Mouse (Mus musculus) B cell, adult 67 days (primary cell): Measurements from ENCODE around the gene Olfr912. TPM values are rescaled to one million over a fixed set of nuclear protein-coding genes. Genes with fewer than 3 reads are reported as not detected.

Experiments
- total RNA-seq, 2 experiments: library from RNA; stranded (reverse); gene quantifications; 4 replicates each; pipeline ENCODE4 v1.2.4; 2023

The Olfr912 gene
- not detected for total RNA-seq

GRCm38 (mm10) chr9:38579878-38580277, at the start of gene Olfr912:
TSS of gene Olfr912 (plus strand) at chr9:38580178.

GRCm38 (mm10) chr9:38537549-38537948, 42.4 kb upstream of the Olfr912 start, which contains the start of gene Olfr910:
TSS of gene Olfr910 (plus strand) at chr9:38537849.

GRCm38 (mm10) chr9:38592459-38592858, 12.5 kb downstream of the Olfr912 start, which contains the start of gene Olfr913:
TSS of gene Olfr913 (plus strand) at chr9:38592759.

GRCm38 (mm10) chr9:38604802-38605201, 24.8 kb downstream of the Olfr912 start, which contains the start of gene Olfr914:
TSS of gene Olfr914 (plus strand) at chr9:38605102.

Other genes starting within 250 kb of the Olfr912 start
- not detected for gene Olfr898, start 231.8 kb upstream of the Olfr912 start, total RNA-seq
- gene Olfr250, start 213.3 kb upstream of the Olfr912 start, total RNA-seq = not detected
- not detected for gene Olfr251, start 203.1 kb upstream of the Olfr912 start, total RNA-seq
- not detected for gene Olfr147, start 178.5 kb upstream of the Olfr912 start, total RNA-seq
- not detected for gene Olfr901, start 150.7 kb upstream of the Olfr912 start, total RNA-seq
- not detected for gene Olfr902, start 132.5 kb upstream of the Olfr912 start, total RNA-seq
- gene Olfr904, start 117.0 kb upstream of the Olfr912 start, total RNA-seq = not detected
- not detected for gene Olfr905, start 109.1 kb upstream of the Olfr912 start, total RNA-seq
- not detected for gene Olfr906, start 93.1 kb upstream of the Olfr912 start, total RNA-seq
- gene Olfr907, start 84.4 kb upstream of the Olfr912 start, total RNA-seq = not detected
- gene Olfr911-ps1, start 58.6 kb upstream of the Olfr912 start, total RNA-seq = not detected
- not detected for gene Olfr910, start 42.3 kb upstream of the Olfr912 start, total RNA-seq
- not detected for gene Olfr913, start 12.6 kb downstream of the Olfr912 start, total RNA-seq
- gene Olfr914, start 24.9 kb downstream of the Olfr912 start, total RNA-seq = not detected
- gene Olfr916, start 79.7 kb downstream of the Olfr912 start, total RNA-seq = not detected
- gene Olfr917, start 85.7 kb downstream of the Olfr912 start, total RNA-seq = not detected
- gene Olfr918, start 94.4 kb downstream of the Olfr912 start, total RNA-seq = not detected
- gene Olfr919, start 123.5 kb downstream of the Olfr912 start, total RNA-seq = not detected
- gene Vwa5a, start 138.1 kb downstream of the Olfr912 start, total RNA-seq = 1 to 10 TPM; 6.2 to 9.1 TPM
- gene Olfr920, start 172.1 kb downstream of the Olfr912 start, total RNA-seq = not detected
- gene Olfr921, start 192.9 kb downstream of the Olfr912 start, total RNA-seq = not detected
- gene Olfr922, start 234.4 kb downstream of the Olfr912 start, total RNA-seq = not detected
- not detected for gene Olfr923, start 246.4 kb downstream of the Olfr912 start, total RNA-seq